Mouse (Mus musculus) thymus, postnatal 0 days (tissue): ENCODE measurements around the gene Gzmk. TPM values are rescaled to one million over a fixed set of nuclear protein-coding genes. Genes with fewer than 3 reads are reported as not detected.
"Not testable (repeated sequence)": the region's sequence is repeated elsewhere in the genome, so short reads cannot be mapped to it uniquely, and the experiment has no call there.

Experiments
- DNase-seq: peaks from one replicate; pipeline ENCODE4 v3.0.0-alpha.2; 2015; ENCODE audit warnings: low spot score
- polyA plus RNA-seq: library from polyadenylated mRNA; unstranded; fragments of >200 nt; fragmentation: Nextera tagmentation; extraction: Ambion mirVana; gene quantifications from 2 replicates; pipeline ENCODE4 v1.2.1, GENCODE M21; 2015

The Gzmk gene
- polyA plus RNA-seq = not detected in 2 replicates

DNA sequence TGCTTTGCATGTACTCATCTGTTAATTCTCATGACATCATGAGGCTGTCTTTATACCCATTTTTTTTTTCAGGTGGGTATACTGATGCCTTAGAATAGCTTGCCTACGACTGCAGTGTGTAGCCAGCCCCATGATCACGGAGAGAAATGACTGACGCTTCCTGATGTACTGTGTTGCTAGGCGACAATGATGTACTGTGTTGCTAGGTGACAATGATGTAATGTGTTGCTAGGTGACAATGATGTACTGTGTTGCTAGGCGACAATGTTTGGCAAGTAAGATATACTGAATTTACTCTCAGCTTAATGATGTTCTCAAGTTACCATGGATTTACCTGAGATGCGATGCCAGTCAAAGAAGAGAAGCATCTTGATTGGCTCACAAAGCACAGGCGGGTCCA is at the start of gene Gzmk:
TSS of gene Gzmk (minus strand) at position 98 of the 400 bp plus-strand sequence.
- DNase-seq = peak; percentile 23

DNA sequence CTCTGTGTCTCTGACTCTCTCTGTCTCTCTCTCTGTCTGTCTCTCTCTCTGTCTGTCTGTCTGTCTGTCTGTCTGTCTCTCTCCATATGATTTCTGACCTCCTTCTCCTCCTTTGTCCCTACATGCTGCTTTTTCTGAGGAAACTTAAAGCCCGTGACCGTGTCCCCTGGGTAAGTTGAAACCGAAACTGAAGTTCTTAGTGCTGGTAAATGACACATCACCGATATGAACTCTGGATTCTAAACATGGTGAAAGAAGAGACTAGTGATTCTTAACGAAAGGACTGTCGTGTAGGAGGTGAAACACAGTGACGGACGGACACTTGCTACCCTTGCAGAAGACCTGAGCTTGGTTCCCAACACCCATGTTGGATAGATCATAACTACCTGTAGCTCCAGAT is 45.5 kb upstream of the Gzmk start:
- DNase-seq = no peak

DNA sequence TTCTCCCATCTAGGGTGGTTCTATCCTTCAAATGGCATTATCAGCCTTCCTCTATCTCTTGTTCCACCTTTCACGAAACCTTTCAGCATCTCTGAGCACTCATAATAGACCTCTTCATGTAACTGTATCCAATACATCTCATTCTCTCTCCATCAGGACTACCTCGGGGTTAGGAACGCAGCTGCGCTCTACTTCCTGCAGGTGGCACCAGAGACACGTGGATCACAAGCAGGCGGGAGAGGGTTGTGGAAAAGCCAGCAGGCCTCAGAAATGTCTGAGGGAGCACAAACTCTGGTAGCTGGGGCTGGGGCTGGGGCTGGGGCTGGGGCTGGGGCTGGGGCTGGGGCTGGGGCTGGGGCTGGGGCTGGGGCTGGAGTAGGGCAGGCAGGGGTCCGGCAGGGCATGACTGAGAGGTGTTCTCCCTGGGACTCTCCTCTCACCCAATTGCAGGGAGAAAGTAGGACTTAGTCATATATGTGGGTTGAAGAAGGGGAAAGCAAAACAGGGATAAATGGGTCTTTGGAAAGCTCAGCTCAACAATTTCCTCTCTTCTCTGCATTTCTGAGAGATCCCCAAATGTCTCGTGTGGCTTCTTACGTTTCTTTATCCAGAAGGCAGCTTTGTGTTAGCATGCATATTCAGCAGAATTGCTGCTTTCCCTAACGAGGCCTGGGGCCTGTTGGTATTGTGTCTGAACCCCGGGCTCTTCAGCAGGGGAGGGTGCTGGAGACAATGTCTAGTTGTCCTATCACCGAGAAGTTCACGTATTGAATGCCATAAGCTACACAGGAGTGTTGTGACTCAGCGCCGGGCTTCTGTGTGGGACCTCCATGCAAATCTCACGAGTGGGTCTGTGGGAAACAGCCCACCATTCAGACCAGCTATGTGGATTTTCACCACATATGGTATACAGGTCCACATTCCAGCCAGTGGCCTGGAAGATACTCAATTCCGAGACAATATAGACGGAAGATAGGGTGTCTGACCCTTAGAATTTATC is 44.4 kb upstream of the Gzmk start:
- peak; percentile 79 for DNase-seq

DNA sequence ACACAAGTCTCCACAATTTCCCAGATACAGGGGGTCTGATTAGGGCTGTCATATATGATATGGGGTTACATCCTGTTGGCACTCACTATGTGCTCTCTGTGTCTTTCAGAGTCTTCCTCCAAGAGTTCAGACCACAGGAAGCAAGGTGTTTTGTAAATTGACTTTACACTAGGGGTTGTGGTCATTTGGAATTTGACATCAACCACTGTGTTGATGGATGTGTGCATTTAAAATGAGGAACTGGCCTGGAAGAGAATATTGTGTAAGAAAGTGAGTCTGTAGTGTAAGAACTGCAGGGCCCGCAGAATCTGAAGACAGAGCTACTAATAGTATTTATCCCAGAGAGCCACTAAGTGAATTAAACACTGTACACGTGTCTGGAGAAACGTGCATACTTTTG is 41.5 kb upstream of the Gzmk start:
- no peak for DNase-seq

DNA sequence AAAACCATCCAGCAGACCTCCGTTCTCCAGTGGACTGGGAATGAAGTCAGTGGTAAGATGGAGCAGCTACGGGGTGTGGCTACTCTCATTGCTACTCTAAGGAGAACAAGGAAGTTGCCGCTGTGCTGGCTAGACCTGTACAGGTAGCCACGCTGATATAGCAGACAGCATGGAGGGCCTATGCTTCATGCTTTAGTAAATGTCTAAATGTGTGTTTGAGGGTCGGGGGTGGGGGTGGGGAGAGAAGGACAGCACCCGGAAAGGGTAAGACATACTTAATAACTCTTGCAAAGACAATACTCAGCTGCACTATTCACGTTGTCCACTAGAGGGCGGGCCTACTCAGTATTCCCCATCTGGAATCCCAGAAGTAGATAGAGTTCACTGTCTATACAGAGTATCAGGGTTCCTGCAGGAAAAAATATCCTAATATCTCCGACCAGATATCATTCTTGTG is 40.8 kb upstream of the Gzmk start:
- DNase-seq = peak; percentile 70

DNA sequence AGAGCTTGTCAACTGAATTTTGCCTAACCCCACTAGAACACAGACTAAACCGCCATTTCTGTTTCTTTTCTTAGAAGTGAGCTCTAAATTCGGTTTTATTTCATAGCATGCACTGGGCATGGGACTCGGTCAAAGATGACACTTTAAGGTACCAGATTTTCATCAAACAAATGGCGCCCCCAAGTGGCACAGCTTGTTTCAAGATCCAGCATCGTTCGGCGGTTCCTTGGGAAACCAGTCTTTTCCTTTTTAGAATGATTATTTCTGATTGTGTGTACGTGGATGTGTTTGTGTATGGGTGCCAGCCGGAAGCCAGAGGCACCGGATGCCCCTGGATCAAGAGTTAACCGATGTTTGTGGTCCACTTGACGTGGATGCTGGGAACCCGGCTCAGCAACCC is 39.5 kb upstream of the Gzmk start:
- peak; percentile 64 for DNase-seq

DNA sequence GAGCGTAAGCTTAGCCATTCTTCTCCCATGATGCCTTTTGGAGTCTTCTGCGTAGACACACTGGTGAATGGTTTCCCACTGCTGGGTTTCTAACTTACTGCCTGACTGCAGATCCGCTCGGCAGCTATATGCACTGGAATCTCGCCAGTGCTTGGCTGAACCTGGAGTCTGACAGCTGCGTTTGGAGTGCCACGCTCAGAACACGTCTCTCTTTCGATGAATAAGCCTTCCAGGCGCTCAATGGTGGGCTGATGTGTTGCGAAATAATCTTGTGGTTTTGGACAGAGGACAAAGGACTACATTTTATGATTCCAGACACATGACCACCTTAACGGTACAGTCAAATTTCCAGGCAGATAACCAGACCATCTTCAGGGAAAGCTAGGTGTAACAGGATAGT is 37.1 kb upstream of the Gzmk start:
- DNase-seq = no peak

DNA sequence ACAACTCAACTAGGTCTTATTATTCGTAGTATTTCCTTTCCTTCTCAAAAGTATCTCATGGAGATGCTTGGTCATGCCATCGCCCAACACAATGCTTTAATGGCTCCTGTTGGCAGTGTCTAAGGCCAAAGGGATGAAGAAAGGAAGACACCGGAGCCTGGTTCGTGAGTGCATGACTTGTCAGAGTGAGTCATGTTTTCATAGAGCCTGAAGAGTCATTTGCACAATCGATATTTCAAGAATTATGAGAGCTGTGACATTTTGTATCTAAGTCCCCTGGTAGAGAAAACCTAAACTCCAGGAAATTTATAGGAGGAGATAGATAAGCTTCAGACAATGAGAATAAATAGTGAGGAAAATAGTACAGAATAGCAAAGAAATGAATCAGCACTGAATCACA is 33.5 kb upstream of the Gzmk start:
- no peak for DNase-seq

DNA sequence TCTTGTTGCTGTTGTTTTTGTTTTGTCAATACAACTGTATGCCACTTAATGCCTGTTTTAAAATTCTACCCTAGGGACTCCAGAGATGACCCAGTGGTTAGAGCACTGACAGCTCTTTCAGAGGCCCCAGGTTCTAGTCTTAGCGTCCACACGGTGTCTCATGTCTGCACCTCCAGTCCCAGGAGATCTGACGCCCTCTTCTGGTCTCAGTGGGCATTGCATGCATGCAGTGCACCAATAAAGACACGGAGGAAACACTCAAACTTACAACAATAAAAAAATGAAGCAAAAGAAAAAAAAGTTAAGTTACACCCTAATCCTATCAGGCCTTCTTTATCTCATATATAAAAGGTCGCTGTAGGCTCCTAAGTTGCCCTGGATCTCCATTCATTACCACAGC is 31.5 kb upstream of the Gzmk start:
- peak; percentile 22 for DNase-seq

DNA sequence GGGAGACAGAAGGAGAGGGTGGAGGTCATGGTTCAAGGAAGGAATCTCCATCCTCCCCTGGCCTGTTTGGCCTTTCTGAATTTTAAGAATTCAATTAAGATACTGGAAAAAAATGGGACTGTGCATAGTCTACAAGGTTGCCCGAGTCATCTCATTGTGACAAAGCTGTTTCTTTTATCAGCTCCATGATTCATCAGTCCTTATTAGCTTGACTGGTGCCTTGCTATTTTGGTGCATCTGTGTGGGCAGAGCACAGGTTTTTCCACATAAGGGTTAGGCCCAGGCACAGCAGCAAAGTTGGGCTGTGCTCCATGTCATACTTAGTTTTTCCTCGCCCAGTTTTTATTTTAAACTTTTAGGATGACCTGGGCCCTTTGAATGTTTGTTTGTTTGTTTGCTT is 31.1 kb upstream of the Gzmk start:
- no peak for DNase-seq

DNA sequence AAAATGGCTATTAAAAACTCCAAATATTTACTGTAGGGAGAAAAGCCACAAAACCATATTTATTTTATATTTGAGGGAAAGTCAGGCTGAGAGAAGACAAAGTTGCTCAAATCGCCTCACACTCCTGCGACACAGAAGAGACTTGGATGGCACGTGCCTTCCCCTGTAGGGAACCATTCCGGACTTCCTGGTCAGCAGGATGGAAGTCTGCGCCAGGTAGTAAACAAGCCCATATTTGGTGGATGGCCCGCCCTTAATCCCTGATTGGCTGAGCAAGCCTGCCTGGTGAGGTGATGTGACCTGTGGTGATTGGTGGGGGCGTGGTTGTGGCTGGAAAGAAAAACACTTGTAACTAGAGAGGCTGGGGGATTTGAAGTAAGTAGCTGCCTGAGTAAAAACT is 26.9 kb upstream of the Gzmk start:
- not testable (repeated sequence) for DNase-seq

DNA sequence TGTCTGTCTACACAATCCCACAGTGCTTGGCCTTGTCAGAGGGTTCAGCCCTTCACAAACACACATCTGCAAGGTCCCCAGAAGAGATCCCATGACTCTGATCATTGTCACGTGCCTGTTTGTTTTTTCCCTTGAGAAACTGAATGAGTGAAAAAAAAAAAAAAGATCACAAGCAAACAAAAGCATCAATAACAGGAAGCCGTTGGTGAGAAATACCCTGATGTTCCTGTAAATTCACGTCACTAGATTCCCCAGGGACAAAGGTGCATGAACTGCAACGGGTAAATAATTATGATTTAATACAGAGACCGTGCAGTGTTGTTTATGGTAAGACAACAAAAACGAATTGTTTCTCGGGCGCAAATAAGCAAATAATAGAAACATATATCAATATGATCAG is 19.3 kb upstream of the Gzmk start:
- DNase-seq = no peak

DNA sequence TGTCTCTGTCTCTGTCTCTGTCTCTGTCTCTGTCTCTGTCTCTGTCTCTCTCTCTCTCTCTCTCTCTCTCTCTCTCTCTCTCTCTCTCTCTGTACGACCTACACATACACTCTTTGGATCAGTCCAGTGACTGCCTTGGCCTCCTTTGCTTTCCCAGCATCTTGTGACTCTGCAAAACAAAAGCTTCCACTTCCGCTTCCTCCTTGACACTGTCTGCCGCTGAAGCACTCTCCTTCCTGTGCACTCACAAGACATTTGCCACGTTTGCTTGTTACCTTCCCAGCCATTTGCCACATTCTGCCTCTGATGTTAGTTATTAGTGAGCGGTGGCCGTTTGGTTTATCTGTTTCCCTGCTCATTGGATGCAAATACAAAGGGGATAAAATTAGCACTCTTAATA is 16.4 kb upstream of the Gzmk start:
- peak; percentile 57 for DNase-seq

DNA sequence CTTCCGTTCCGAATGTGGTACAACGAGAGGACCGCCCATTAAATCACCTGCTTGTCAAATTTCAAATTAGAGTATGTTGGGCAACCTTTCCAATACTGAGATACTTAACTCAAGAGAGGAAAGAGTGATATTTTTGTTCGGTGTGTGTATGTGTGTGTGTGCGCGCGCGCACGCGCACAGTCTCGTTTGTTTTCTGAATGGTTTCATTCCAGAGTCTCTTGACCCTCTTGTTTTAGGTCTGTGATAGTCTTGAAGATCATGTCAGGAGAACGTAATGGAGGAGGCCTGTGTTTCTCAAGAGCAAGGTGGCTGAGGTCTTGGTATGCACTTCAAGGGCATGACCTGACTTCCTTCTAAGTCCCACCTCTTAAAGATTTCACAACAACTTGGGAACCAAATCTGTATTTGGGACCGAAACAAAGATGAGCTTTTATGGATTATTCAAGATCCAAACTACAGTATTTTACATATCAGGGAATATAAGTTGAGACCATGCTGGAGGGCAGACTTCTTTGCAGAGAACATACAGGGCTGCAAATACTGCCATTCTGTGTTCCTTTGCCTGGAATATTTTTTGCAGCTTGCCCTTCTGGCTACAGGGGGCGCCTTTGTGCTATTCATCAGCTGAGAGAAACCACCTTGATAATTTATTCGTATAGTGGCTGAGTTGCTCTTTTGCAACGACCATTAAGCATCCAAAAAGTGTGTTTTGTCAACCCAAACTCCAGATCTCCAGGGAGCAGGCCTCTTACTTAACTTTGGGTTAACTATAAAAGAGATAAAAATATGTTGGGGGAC is 2.2 kb upstream of the Gzmk start:
- peak; percentile 24 for DNase-seq

DNA sequence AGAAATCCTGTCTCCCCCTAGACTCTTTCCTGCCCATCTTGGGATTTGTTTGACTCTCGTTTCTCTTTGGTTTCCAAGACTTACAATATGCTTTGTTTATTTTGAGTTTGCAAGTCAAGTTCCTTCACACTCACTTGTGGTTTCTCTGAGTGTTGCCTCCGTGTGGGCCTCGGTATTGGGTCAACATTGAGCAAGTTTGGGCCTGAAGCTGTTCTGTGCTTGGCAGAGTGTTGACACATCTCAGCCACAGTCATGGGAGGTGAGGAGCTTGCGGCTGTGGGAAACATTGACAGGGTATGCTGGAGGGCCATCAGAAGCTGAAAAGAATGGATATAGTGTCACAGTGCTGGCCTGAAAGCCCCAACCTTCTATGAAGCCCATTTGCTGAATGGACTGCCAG is 1.4 kb upstream of the Gzmk start:
- no peak for DNase-seq

DNA sequence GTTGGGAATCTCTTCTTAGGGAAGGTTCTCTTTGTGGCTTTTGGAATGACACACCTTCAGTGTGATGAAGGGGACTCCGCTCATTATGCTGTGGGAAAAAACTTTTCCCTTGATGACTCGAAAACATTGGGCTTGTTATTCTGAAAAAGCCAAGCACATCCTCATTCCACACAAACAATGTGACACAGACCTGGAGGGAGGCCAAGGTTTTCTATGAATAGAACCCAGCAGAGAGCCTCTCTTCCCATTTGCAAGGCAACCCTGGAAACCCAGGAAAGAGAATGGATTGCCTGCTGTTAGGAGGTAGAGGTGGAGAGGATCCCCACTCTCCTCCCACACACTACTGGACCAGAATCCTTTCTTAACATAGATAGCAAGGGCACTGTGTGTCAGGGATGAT is 1.6 kb downstream of the Gzmk start:
- DNase-seq = no peak

DNA sequence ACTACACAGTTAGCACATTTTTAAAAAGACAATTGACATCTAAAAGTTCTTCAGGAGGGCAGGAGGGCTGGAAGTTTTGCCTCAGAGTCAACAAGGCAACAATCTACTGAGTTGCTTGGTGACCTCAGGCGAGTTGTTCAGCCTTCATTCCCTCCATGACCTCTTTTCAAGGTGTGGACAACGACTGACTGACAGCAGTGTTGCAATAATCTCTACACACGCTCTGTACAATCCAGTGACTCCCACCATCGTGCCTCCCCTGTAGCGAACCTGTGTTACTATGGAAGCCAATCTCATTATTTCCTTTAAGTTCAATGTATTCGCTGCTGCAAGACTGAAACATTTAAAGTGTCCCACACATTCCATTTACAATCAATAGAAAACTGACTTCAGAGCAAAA is 3.9 kb downstream of the Gzmk start:
- DNase-seq = no peak

DNA sequence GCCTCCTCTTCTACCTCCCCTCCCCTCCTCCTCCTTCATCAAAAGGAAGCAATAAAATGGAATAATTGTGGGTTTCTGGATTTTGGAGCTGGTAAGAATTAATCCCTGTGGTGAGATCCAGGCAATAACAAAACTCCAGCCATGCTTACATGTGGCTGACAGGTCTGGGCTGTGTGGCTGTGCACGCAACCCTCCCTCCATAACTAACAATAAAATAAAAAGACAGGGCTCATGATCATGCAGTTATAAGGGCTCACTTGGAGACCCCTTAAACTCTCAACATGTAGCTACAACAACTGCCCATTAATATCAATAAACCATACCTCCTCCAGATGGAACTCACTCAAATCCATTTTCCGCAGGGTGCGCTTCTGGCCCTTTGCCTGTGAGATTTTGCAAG is 11.8 kb downstream of the Gzmk start:
- no peak for DNase-seq

DNA sequence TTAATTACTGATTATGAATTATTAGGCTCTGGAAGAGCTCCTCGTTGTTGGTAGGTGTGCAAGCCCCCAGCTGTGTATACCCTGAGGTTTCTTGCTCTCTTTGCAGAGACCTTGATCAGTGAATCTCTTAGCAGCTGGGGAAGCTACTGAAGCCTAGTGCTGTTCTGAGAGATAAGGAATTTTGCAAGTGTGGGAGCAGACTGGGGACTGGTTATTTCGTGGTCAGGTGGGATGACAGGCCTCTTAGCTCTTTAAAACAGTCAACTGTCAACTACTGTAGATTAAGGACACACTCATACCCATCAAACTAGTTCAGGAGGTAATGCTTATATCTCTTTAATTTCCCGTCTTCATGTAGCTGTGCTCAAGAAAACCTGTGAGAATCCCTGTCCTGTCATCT is 13.3 kb downstream of the Gzmk start:
- DNase-seq = no peak

DNA sequence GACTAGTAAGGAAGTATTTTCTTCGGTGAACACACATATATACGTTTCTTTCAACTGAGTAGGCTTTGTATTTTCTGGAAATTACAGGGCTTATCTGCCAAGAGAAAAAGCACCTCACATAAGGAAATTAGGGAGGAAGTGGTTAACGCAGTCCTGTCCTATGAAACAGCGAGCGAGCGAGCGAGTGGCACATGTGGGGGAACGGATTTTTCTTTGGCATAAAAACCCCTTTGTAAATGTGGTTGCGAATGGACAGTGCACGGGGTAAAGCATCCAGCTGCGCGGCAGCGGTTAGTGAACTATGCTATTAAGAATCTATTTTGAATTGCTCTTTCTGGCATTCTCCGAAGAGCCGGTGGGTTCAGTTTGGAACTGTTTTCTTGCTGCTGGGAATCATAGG is 14.4 kb downstream of the Gzmk start:
- DNase-seq = peak; percentile 63

DNA sequence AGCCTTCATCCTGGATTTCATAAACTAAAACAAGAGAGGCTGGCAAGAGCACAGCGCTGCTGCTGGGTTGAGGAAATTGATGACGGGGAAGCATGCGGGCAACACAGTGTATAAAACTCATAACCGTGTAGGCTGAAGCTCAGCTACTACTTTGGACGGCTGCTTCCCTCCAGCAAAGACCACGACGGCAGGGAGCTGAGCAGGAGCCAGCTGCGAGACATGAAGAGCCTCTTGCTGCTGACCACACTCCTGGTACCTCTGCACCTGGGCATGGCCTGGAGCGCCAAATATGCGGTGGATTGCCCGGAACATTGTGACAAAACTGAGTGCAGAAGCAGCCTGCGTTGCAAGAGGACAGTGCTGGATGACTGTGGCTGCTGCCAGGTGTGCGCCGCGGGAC is 16.1 kb downstream of the Gzmk start, which contains the start of gene Esm1:
TSS of gene Esm1 (plus strand) at position 36 of the 400 bp plus-strand sequence.
- no peak for DNase-seq

DNA sequence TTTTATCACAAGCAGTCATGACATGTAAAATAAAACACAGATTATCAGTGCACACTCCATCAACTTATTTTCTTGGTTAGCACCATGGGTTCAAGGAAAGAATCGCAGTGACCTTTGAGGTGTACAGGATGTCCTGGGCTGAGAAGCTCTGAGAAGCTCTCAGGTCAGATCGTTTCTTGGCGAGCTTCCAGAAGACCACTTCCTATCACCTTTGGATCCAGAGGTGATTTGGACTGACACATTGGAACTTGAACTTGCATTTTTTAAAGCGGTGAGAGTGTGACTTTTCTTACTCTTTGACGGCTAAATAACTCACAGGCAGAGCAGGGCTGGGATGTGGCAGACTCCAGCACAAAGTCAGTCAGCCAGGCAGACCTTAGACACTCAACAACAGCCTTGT is 20.4 kb downstream of the Gzmk start:
- DNase-seq = no peak
